Mouse (Mus musculus) gastrocnemius, adult 2 months (tissue): ENCODE data around the gene Prdx3. TPM values are rescaled to one million over a fixed set of nuclear protein-coding genes. Genes with fewer than 3 reads are reported as not detected.

Source experiments
- DNase-seq: peaks from one replicate; pipeline ENCODE4 v3.0.0; 2022
- H3K27ac ChIP-seq: fragments of 200-600 bp; 2 replicates; pipeline ENCODE4 v1.8.1; 2022; ENCODE audit warnings: mild to moderate bottlenecking
- H3K4me3 ChIP-seq: fragments of 200-600 bp; 2 replicates; pipeline ENCODE4 v1.8.1; 2022; ENCODE audit warnings: mild to moderate bottlenecking, moderate library complexity
- CTCF ChIP-seq: fragments of 200-600 bp; IDR thresholded peaks from 2 replicates; pipeline ENCODE4 v1.8.1; 2022; ENCODE audit warnings: antibody characterized with exemption, mild to moderate bottlenecking, moderate library complexity
- intact Hi-C: fragments of 180-260 bp; cut with DNase I; formaldehyde crosslinking; loops from one replicate; pipeline ENCODE4 v1.15.1; 2025
- total RNA-seq, 2 experiments: library from RNA; stranded (reverse); gene quantifications; 2 replicates each; pipeline ENCODE4 v1.2.3; 2021

Gene Prdx3
- total RNA-seq, 2 experiments from 2014 or later = 207 to 240 TPM

DNA sequence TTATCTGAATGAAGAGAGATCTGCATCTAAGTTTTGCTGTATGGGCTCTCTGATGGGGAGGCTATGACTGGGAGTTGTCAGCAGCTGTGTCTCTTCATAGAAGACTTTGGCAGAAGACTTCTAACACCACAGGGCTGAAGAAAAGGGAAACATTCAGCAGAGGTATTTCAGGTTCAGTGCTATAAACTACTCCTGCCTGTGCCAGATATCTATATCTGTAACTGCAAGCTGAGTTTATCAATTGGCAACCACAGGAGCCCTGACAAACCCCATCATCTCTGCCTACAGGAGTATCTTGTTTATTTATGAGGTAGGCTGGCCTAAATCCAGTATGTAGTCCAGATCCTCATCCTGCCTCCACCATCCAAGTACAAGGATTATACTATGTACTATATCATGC is 31.0 kb downstream of the Prdx3 start:
- H3K27ac ChIP-seq = no peak overlapping the region
- no peak overlapping the region for H3K4me3 ChIP-seq
- DNase-seq = no peak
- intact Hi-C loops = no loop called here
- TF ChIP-seq CTCF = no peak

DNA sequence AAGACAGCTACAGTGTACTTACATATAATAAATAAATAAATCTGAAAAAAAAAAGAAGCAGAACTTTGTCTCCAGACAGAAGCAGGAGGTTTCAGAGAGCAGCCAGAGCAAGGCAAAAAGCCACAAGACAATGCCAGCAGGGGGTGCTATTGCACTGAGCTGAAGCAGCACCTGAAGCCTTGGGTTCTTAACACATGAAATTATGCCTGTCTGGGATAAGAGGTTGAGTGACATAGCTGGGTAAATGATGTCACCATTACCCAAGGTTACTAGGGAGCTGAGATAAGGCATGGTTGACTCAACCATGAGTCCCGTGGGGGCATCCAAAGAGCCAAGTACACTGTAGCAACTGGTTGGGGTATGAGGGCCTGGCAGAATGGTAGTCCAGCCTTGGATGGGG is 36.6 kb downstream of the Prdx3 start:
- no peak overlapping the region for H3K27ac ChIP-seq
- intact Hi-C loops = loop anchor here (2.0 to 5.0 kb wide), 3 partner anchors 55 to 260 kb away; no protein-coding TSS in a partner anchor
- no peak overlapping the region for H3K4me3 ChIP-seq
- DNase-seq = peak; percentile 75
- TF ChIP-seq CTCF = peak; percentile 83

DNA sequence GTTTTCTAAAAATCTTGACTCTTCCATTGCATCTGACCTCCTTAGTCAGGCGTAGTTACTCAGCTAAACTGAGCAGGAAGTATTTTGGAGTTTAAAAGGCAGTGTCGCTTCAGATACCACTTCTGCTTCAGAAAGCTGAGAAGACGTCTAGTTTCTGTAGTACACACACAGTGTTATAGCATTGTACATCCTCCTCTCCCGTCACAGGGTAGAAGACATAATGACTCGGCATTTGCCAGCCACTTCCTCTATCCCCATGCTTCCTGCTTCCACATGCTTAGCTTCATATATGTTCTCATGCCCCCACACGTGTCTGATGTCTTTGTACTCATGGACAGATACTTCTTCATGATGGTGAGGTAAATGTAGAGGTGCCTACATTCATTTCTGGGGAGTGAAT is 55.7 kb downstream of the Prdx3 start:
- DNase-seq = no peak
- Histone ChIP-seq H3K4me3 (no peak overlapping the region), H3K27ac (no peak overlapping the region)
- no peak for TF ChIP-seq CTCF
- intact Hi-C loops = loop anchor here (5.0 kb wide), 1 partner anchor 36 kb away; no protein-coding TSS in a partner anchor

Other genes with a start within 250 kb of the Prdx3 start
- under 1 TPM in 1 of 2 experiments, not detected in 1; 0.08 TPM for gene Nanos1, start 118.6 kb downstream of the Prdx3 start, total RNA-seq
- gene Eif3a, start 83.9 kb downstream of the Prdx3 start, total RNA-seq = 100 to 1,000 TPM in 1 of 2 experiments, 10 to 100 TPM in 1; 91.5 to 101 TPM
- gene Fam45a, start 63.0 kb downstream of the Prdx3 start, total RNA-seq = 10 to 100 TPM; 11.2 to 12.2 TPM
- 1 to 10 TPM; 1.6 to 4.2 TPM for gene Sfxn4, start 13.1 kb downstream of the Prdx3 start, total RNA-seq
- gene Grk5, start 15.2 kb upstream of the Prdx3 start, total RNA-seq = 1 to 10 TPM; 3.9 to 5.4 TPM